Mouse (Mus musculus) monocyte, adult 5-6 weeks (primary cell): ENCODE measurements at regions not wholly inside any gene's neighbourhood (a gene's known extent, or its start where the extent isn't known, plus 50 kb on each side); places are given as distances from the start of the nearest gene placed in this dataset.

Source experiments
- ATAC-seq: fragments of 153-309, 156-312 bp; replicated peaks from 2 replicates; pipeline ENCODE4 v1.8.0; 2017; ENCODE audit warnings: mild to moderate bottlenecking; ENCODE audit not compliant: low TSS enrichment, insufficient number of reproducible peaks, severe bottlenecking, poor library complexity, low FRiP score

GRCm38 (mm10) chr4:137118332-137118715 is 69.7 kb upstream of the Zbtb40 start:
- ATAC-seq = no peak

GRCm38 (mm10) chr4:137117471-137118331 is 69.1 kb upstream of the Zbtb40 start:
- no peak for ATAC-seq

GRCm38 (mm10) chr4:137115062-137115461 is 66.5 kb upstream of the Zbtb40 start:
- ATAC-seq = no peak

GRCm38 (mm10) chr4:137110276-137110675 is 61.7 kb upstream of the Zbtb40 start:
- no peak for ATAC-seq

- ATAC-seq = no peak
These were observed 55.9 kb upstream of the Zbtb40 start for GRCm38 (mm10) chr4:137104447-137105044.

GRCm38 (mm10) chr4:137101169-137101568 is 52.6 kb upstream of the Zbtb40 start:
- ATAC-seq = no peak

GRCm38 (mm10) chr4:137100756-137101155 is 52.2 kb upstream of the Zbtb40 start:
- no peak for ATAC-seq
